8 mouse cellular contexts compared by ENCODE assay signal in genomic region chr15:85655751-85656167, GRCm38 (mm10).
A peak's percentile ranks its signal among the peaks of the same experiment; 100 is the strongest.
DNase-seq lines count a peak whose midpoint lies in the region; ATAC-seq and TF ChIP-seq lines count a peak whose summit lies in the region.

No protein-coding gene starts in this region.

- no peaks in the 10 kb centered on the region for H3K36me3 ChIP-seq in midbrain, embryonic 11.5 days (ENCODE audit: control insufficient read depth, insufficient read depth, low read length)
- no peaks in the 10 kb centered on the region for H3K36me3 ChIP-seq in midbrain, embryonic 10.5 days
- no peaks in the 10 kb centered on the region for H3K36me3 ChIP-seq in heart, postnatal 0 days (replicated peaks; ENCODE audit: control insufficient read depth, insufficient read depth, low read length)
- H3K36me3 ChIP-seq in neural tube, embryonic 13.5 days: 0 out of 2 replicates have a peak, but pooled peaks cover 4% of the 10 kb centered on the region

- peaks cover 5% of the 10 kb centered on the region for H3K4me1 ChIP-seq in midbrain, embryonic 11.5 days (ENCODE audit: control insufficient read depth, insufficient read depth, low read length)
- peaks cover 12% of the 10 kb centered on the region for H3K4me1 ChIP-seq in midbrain, embryonic 10.5 days
- H3K4me1 ChIP-seq in heart, postnatal 0 days (ENCODE audit: control insufficient read depth, insufficient read depth): peaks cover 14% of the 10 kb centered on the region; the same call in 1 of the 2 replicates
- peaks cover 89% of the 10 kb centered on the region for H3K4me1 ChIP-seq in neural tube, embryonic 13.5 days (replicated peaks)

- H3K4me3 ChIP-seq in gastrocnemius, adult 2 months: peak overlapping the region; percentile 70
- no peak overlapping the region for H3K4me3 ChIP-seq in midbrain, embryonic 11.5 days (ENCODE audit: low read depth, low read length)
- H3K4me3 ChIP-seq in midbrain, embryonic 10.5 days: no peak overlapping the region
- H3K4me3 ChIP-seq in heart, postnatal 0 days (ENCODE audit: low read depth, low read length): no peak overlapping the region
- peak overlapping the region; percentile 42 for H3K4me3 ChIP-seq in neural tube, embryonic 13.5 days

- WGBS in midbrain, embryonic 11.5 days: 26% methylated on average over 6 of the region's 6 CpGs
- WGBS in midbrain, embryonic 10.5 days: 31% methylated on average over 6 of the region's 6 CpGs
- WGBS in heart, postnatal 0 days: 68% methylated on average over 6 of the region's 6 CpGs
- 33% methylated on average over 6 of the region's 6 CpGs for WGBS in neural tube, embryonic 13.5 days

- peak overlapping the region; percentile 96 for H3K27ac ChIP-seq in gastrocnemius, adult 2 months
- H3K27ac ChIP-seq in midbrain, embryonic 11.5 days (ENCODE audit: low read depth, low read length): no peak overlapping the region
- H3K27ac ChIP-seq in midbrain, embryonic 10.5 days (replicated peaks): no peak overlapping the region
- H3K27ac ChIP-seq in heart, postnatal 0 days (ENCODE audit: low read depth): no peak overlapping the region; the same call in 1 of the 2 replicates
- H3K27ac ChIP-seq in neural tube, embryonic 13.5 days (replicated peaks): peak overlapping the region; percentile 100

- H3K9ac ChIP-seq in midbrain, embryonic 11.5 days (ENCODE audit: low read length): no peak overlapping the region
- H3K9ac ChIP-seq in heart, postnatal 0 days (replicated peaks; ENCODE audit: low read depth, low read length): 0 out of 2 replicates have a peak overlapping the region, but pooled peaks have one; percentile 25
- peak overlapping the region; percentile 88 for H3K9ac ChIP-seq in neural tube, embryonic 13.5 days

- peak; percentile 51 for DNase-seq in gastrocnemius, adult 2 months
- DNase-seq in gastrocnemius, postnatal 25 days: no peak
- no peak for DNase-seq in midbrain, embryonic 11.5 days (ENCODE audit: low spot score, missing footprints)
- no peak for DNase-seq in midbrain, embryonic 10.5 days (ENCODE audit: low spot score)
- no peak for DNase-seq in heart, postnatal 0 days (ENCODE audit: low spot score)
- DNase-seq in T-cell, adult 2 months (ENCODE audit: low spot score): no peak

- peaks cover 98% of the 10 kb centered on the region for H3K27me3 ChIP-seq in midbrain, embryonic 11.5 days (ENCODE audit: control insufficient read depth, insufficient read depth, low read length)
- H3K27me3 ChIP-seq in midbrain, embryonic 10.5 days (ENCODE audit: low read depth, poor library complexity, severe bottlenecking): peaks cover 100% of the 10 kb centered on the region
- no peaks in the 10 kb centered on the region for H3K27me3 ChIP-seq in heart, postnatal 0 days (ENCODE audit: control insufficient read depth, insufficient read depth, low read length)
- peaks cover 46% of the 10 kb centered on the region for H3K27me3 ChIP-seq in neural tube, embryonic 13.5 days

- TF ChIP-seq EP300 in heart, postnatal 0 days (IDR thresholded peaks at IDR 0.05; ENCODE audit: low read depth): no peak

- intact Hi-C loops in gastrocnemius, adult 2 months (cut with DNase I): loop anchor here (2.0 kb wide), 1 partner anchor 13 kb away; no protein-coding TSS in a partner anchor

- no peak overlapping the region for H3K4me2 ChIP-seq in midbrain, embryonic 11.5 days
- H3K4me2 ChIP-seq in heart, postnatal 0 days (ENCODE audit: low read depth, low read length): no peak overlapping the region
- H3K4me2 ChIP-seq in neural tube, embryonic 13.5 days: peak overlapping the region; percentile 72

- no peak for TF ChIP-seq CTCF in gastrocnemius, adult 2 months (IDR thresholded peaks at IDR 0.05)
- no peak for TF ChIP-seq CTCF in heart, postnatal 0 days (IDR thresholded peaks at IDR 0.05; ENCODE audit: low read depth)

- peak; percentile 48; the same call in 1 of the 2 replicates for ATAC-seq in midbrain, embryonic 11.5 days (ENCODE audit: low FRiP score)
- no peak for ATAC-seq in heart, postnatal 0 days (ENCODE audit: insufficient read depth, low read depth)
- peak; percentile 70 for ATAC-seq in neural tube, embryonic 13.5 days (ENCODE audit: low read depth)
- no peak for ATAC-seq in megakaryocyte, adult 5-6 weeks (ENCODE audit: poor library complexity, severe bottlenecking)

- H3K9me3 ChIP-seq in midbrain, embryonic 11.5 days (ENCODE audit: control insufficient read depth, low read length): no peaks in the 10 kb centered on the region
- H3K9me3 ChIP-seq in midbrain, embryonic 10.5 days (replicated peaks): no peaks in the 10 kb centered on the region
- no peaks in the 10 kb centered on the region for H3K9me3 ChIP-seq in heart, postnatal 0 days (replicated peaks; ENCODE audit: control insufficient read depth, low read length)
- no peaks in the 10 kb centered on the region for H3K9me3 ChIP-seq in neural tube, embryonic 13.5 days

Comparison
In these comparisons a context has a peak if more than half of its experiments do, and no peak if none do; other contexts are left out.
1. H3K27ac ChIP-seq: peak in gastrocnemius, adult 2 months (single experiment) and neural tube, embryonic 13.5 days (single experiment); none in midbrain, embryonic 11.5 days (single experiment), midbrain, embryonic 10.5 days (single experiment) and heart, postnatal 0 days (single experiment).
2. H3K4me3 ChIP-seq: peak in gastrocnemius, adult 2 months (single experiment) and neural tube, embryonic 13.5 days (single experiment); none in midbrain, embryonic 11.5 days (single experiment), midbrain, embryonic 10.5 days (single experiment) and heart, postnatal 0 days (single experiment).
3. ATAC-seq: peak in midbrain, embryonic 11.5 days (single experiment) and neural tube, embryonic 13.5 days (single experiment); none in heart, postnatal 0 days (single experiment) and megakaryocyte, adult 5-6 weeks (single experiment).